13 mouse cellular contexts compared by ENCODE assay signal in the genomic region with DNA sequence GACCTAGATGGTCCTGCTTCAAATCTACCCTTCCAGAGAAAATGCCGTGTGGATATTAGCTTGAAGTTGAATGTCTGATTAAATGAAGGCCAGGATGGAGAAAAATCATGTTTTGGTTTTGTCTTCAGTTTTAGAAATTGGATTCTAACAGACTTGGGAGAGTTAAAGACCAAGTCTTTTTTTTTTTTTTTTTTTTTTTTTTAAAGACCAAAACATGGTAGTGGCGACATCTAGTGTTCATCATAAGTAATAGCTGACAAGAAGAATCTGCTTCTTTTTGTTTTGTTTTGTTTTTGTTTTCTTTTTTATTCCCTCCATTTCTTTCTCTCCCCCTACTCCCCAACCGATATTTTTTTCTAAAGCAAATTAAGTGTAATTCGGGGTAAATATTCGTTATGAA. TPM values are rescaled to one million over a fixed set of nuclear protein-coding genes. Genes with fewer than 3 reads are reported as not detected.
DNase-seq lines count a peak whose midpoint lies in the region; ATAC-seq and TF ChIP-seq lines count a peak whose summit lies in the region.
"Had no signal": no experiment of that assay in that cellular context is flagged by ENCODE, and none has a peak within 500 bp of the region (broad histone marks: within the 10 kb centered on the region; RNA-seq: fewer than 3 reads in every experiment).

No protein-coding gene starts in this region.

- no peak overlapping the region for H3K4me2 ChIP-seq in embryonic facial prominence, embryonic 11.5 days (ENCODE audit: low read depth, low read length)
- no peak overlapping the region for H3K4me2 ChIP-seq in liver, postnatal 0 days (ENCODE audit: low read depth, low read length)
- no peak overlapping the region for H3K4me2 ChIP-seq in liver, embryonic 11.5 days
- H3K4me2 ChIP-seq: heart, embryonic 13.5 days; intestine, embryonic 15.5 days had no signal

- no peaks in the 10 kb centered on the region for H3K36me3 ChIP-seq in embryonic facial prominence, embryonic 11.5 days (replicated peaks; ENCODE audit: control insufficient read depth, insufficient read depth, low read depth, low read length)
- no peaks in the 10 kb centered on the region for H3K36me3 ChIP-seq in embryonic facial prominence, embryonic 10.5 days (replicated peaks)
- H3K36me3 ChIP-seq in liver, postnatal 0 days (replicated peaks; ENCODE audit: insufficient read depth, low read length) = no peaks in the 10 kb centered on the region
- no peaks in the 10 kb centered on the region for H3K36me3 ChIP-seq in liver, embryonic 11.5 days (ENCODE audit: control insufficient read depth, insufficient read depth, low read length)
- H3K36me3 ChIP-seq: heart, embryonic 13.5 days; intestine, embryonic 15.5 days had no signal

- peak; percentile 52 for TF ChIP-seq CTCF in liver, postnatal 0 days (IDR thresholded peaks at IDR 0.05; ENCODE audit: low read depth)

- no peak overlapping the region for H3K9ac ChIP-seq in embryonic facial prominence, embryonic 11.5 days (replicated peaks; ENCODE audit: low read length)
- H3K9ac ChIP-seq in liver, postnatal 0 days (replicated peaks) = no peak overlapping the region
- no peak overlapping the region for H3K9ac ChIP-seq in liver, embryonic 11.5 days (ENCODE audit: low read depth, low read length)
- H3K9ac ChIP-seq: heart, embryonic 13.5 days; intestine, embryonic 15.5 days had no signal

- no peaks in the 10 kb centered on the region for H3K4me1 ChIP-seq in embryonic facial prominence, embryonic 11.5 days (ENCODE audit: control insufficient read depth, insufficient read depth, low read length)
- no peaks in the 10 kb centered on the region for H3K4me1 ChIP-seq in embryonic facial prominence, embryonic 10.5 days
- H3K4me1 ChIP-seq in liver, postnatal 0 days (ENCODE audit: insufficient read depth) = no peaks in the 10 kb centered on the region; the same call in 1 of the 2 replicates
- no peaks in the 10 kb centered on the region; the same call in 1 of the 2 replicates for H3K4me1 ChIP-seq in liver, embryonic 11.5 days (replicated peaks; ENCODE audit: control insufficient read depth, insufficient read depth, low read length)
- H3K4me1 ChIP-seq: intestine, embryonic 15.5 days had no signal

- no peak for TF ChIP-seq EP300 in liver, postnatal 0 days (IDR thresholded peaks at IDR 0.05; ENCODE audit: low read depth)

- WGBS in embryonic facial prominence, embryonic 11.5 days = 12% methylated on average over 5 of the region's 5 CpGs
- 16% methylated on average over 5 of the region's 5 CpGs for WGBS in embryonic facial prominence, embryonic 10.5 days
- WGBS in liver, postnatal 0 days (ENCODE audit: insufficient replicate concordance) = 12% methylated on average over 5 of the region's 5 CpGs
- WGBS in liver, embryonic 11.5 days = 8% methylated on average over 5 of the region's 5 CpGs

- H3K9me3 ChIP-seq in embryonic facial prominence, embryonic 11.5 days (replicated peaks; ENCODE audit: control insufficient read depth, low read length) = no peaks in the 10 kb centered on the region
- H3K9me3 ChIP-seq in embryonic facial prominence, embryonic 10.5 days = 0 out of 2 replicates have a peak, but pooled peaks cover 2% of the 10 kb centered on the region
- peaks cover 3% of the 10 kb centered on the region; the same call in 1 of the 2 replicates for H3K9me3 ChIP-seq in liver, postnatal 0 days (ENCODE audit: low read length)
- H3K9me3 ChIP-seq in liver, embryonic 11.5 days (ENCODE audit: control insufficient read depth, low read length) = 0 out of 2 replicates have a peak, but pooled peaks cover under 1% of the 10 kb centered on the region
- H3K9me3 ChIP-seq: intestine, embryonic 15.5 days had no signal

- intact Hi-C loops in gastrocnemius, postnatal 14 days (cut with DNase I; ENCODE audit: low total_unique reads) = loop anchor here (5.0 kb wide), 1 partner anchor 961 kb away; no protein-coding TSS in a partner anchor

- no peak overlapping the region for H3K4me3 ChIP-seq in embryonic facial prominence, embryonic 11.5 days (ENCODE audit: low read depth, low read length)
- H3K4me3 ChIP-seq in embryonic facial prominence, embryonic 10.5 days = no peak overlapping the region
- H3K4me3 ChIP-seq in liver, postnatal 0 days (ENCODE audit: low read depth, low read length) = no peak overlapping the region
- H3K4me3 ChIP-seq in liver, embryonic 11.5 days (ENCODE audit: low read depth, low read length) = no peak overlapping the region
- H3K4me3 ChIP-seq: heart, embryonic 13.5 days; intestine, embryonic 15.5 days had no signal

- DNase-seq in embryonic facial prominence, embryonic 11.5 days (ENCODE audit: low spot score) = peak; percentile 20
- DNase-seq in embryonic facial prominence, embryonic 10.5 days (ENCODE audit: low spot score) = no peak
- no peak for DNase-seq in liver, postnatal 0 days
- no peak for DNase-seq in liver, embryonic 11.5 days (ENCODE audit: low spot score)
- DNase-seq in ZHBTc4 (ENCODE audit: low read depth, low spot score) = peak; percentile 23
- peak; percentile 59 for DNase-seq in retina, embryonic 14.5 days (ENCODE audit: low spot score)
- DNase-seq in thymus, adult 18-20 months = no peak
- no peak for DNase-seq in gastrocnemius, postnatal 14 days
- DNase-seq: adrenal gland, postnatal 14 days had no signal

- no peak for ATAC-seq in embryonic facial prominence, embryonic 11.5 days (replicated peaks; ENCODE audit: insufficient number of reproducible peaks, low FRiP score, low TSS enrichment, low read depth)
- no peak for ATAC-seq in liver, postnatal 0 days
- ATAC-seq in liver, embryonic 11.5 days (replicated peaks; ENCODE audit: low FRiP score) = no peak
- ATAC-seq: forebrain, embryonic 16.5 days; intestine, embryonic 15.5 days had no signal

- no peaks in the 10 kb centered on the region for H3K27me3 ChIP-seq in embryonic facial prominence, embryonic 11.5 days (ENCODE audit: control insufficient read depth, insufficient read depth, low read length)
- no peaks in the 10 kb centered on the region for H3K27me3 ChIP-seq in embryonic facial prominence, embryonic 10.5 days (replicated peaks; ENCODE audit: low read depth, poor library complexity, severe bottlenecking)
- H3K27me3 ChIP-seq in liver, postnatal 0 days (ENCODE audit: insufficient read depth, low read length) = no peaks in the 10 kb centered on the region
- no peaks in the 10 kb centered on the region for H3K27me3 ChIP-seq in liver, embryonic 11.5 days (replicated peaks; ENCODE audit: control insufficient read depth, insufficient read depth, low read length)
- H3K27me3 ChIP-seq: heart, embryonic 13.5 days; intestine, embryonic 15.5 days had no signal

- no peak overlapping the region for H3K27ac ChIP-seq in embryonic facial prominence, embryonic 11.5 days (replicated peaks; ENCODE audit: low read depth, low read length)
- H3K27ac ChIP-seq in embryonic facial prominence, embryonic 10.5 days (replicated peaks) = no peak overlapping the region
- no peak overlapping the region for H3K27ac ChIP-seq in liver, postnatal 0 days (ENCODE audit: low read depth)
- no peak overlapping the region for H3K27ac ChIP-seq in liver, embryonic 11.5 days (ENCODE audit: low read depth, low read length)
- H3K27ac ChIP-seq: heart, embryonic 13.5 days; intestine, embryonic 15.5 days; macrophage had no signal

RNA-seq across cellular contexts. Expression of a gene that starts 11.2 kb away (rescaled TPM):
- polyA plus RNA-seq in embryonic facial prominence, embryonic 11.5 days (2014; fragmentation: Nextera tagmentation; extraction: Ambion mirVana) = 0.22 and 0.24 TPM in 2 replicates
- polyA plus RNA-seq in embryonic facial prominence, embryonic 10.5 days (2016; fragmentation: Nextera tagmentation; extraction: Ambion mirVana) = 0.24 and 0.41 TPM in 2 replicates
- polyA plus RNA-seq in liver, postnatal 0 days (2015; fragmentation: Nextera tagmentation; extraction: Ambion mirVana) = 0.24 and 0.27 TPM in 2 replicates
- 0.44 and 0.51 TPM in 2 replicates for polyA plus RNA-seq in liver, embryonic 11.5 days (2014; fragmentation: Nextera tagmentation; extraction: Ambion mirVana)
- under 1 TPM in 1 of 2 experiments, not detected in 1; 0.16 TPM for total RNA-seq in gastrocnemius, postnatal 14 days (2021)
- polyA plus RNA-seq: forebrain, embryonic 16.5 days had no signal

Comparison
In these comparisons a context has a peak if more than half of its experiments do, and no peak if none do; other contexts are left out.
1. DNase-seq: peak in embryonic facial prominence, embryonic 11.5 days (single experiment), ZHBTc4 (single experiment) and retina, embryonic 14.5 days (single experiment); none in embryonic facial prominence, embryonic 10.5 days (single experiment), liver, postnatal 0 days (single experiment), liver, embryonic 11.5 days (single experiment), thymus, adult 18-20 months (0 of 2) and gastrocnemius, postnatal 14 days (single experiment).